Mouse (Mus musculus): ENCODE measurements around the gene Gm11032.
A peak's percentile ranks its signal among the peaks of the same experiment; 100 is the strongest.
"Not testable (repeated sequence)": the region's sequence is repeated elsewhere in the genome, so short reads cannot be mapped to it uniquely, and the experiment has no call there.

The Gm11032 gene

DNA sequence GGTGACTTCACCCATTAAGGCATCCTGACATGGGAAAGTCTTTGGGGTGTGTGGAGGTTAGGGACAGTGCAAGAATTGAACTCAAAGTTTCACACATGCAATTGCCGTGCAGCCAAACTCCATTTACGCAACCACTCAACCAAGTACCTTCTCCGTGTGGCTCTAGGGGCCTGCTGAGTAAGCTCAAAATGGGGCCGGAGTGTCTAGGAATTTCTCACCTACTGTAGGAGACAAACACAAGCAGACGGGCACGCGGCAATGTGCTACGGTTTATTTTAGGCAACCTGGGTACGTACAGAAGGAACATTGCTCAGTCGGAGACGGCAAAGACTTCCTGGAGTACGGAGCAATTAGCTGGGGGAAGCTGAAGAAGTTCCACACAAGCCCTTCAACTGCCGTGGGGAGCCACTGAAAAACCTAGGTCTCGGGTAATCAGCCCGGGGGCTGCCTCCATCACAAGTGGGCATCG, at the start of gene Gm11032:
Gene Gm11032 (plus strand): TSS at position 51 of the 469 bp plus-strand sequence.
- no peak for DNase-seq (ENCODE audit: low read depth, low spot score)

DNA sequence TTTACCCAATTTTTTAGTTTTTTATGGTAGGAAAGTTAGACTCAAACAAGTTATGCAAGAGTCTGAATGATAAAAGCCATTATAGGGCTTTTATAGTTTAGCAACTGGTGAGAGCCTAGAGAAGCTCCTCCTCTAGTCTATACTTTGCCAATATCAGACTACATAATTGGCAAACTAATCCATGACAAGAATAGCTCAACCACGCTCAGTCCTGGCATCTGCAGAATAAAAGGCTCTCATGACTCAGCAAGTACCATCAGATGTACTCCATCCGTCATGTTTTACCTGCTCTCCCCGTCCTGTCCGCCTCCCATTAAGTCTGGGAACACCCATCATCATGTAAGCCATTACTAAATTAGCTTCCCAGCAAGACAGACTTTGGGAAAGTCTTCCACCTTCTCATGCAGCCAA, 48.4 kb upstream of the Gm11032 start:
- no peak for DNase-seq (ENCODE audit: low read depth, low spot score)

GRCm38 (mm10) chr11:4576090-4576732, 43.7 kb upstream of the Gm11032 start:
- DNase-seq (ENCODE audit: low read depth, low spot score), result not testable (repeated sequence)

- DNase-seq (ENCODE audit: low read depth, low spot score), result no peak
Measured at GRCm38 (mm10) chr11:4577079-4577478, 42.8 kb upstream of the Gm11032 start.

GRCm38 (mm10) chr11:4578682-4579081, 41.2 kb upstream of the Gm11032 start:
- DNase-seq (ENCODE audit: low read depth, low spot score), result no peak

GRCm38 (mm10) chr11:4591811-4592210, 28.1 kb upstream of the Gm11032 start:
- DNase-seq (ENCODE audit: low read depth, low spot score), result no peak

DNA sequence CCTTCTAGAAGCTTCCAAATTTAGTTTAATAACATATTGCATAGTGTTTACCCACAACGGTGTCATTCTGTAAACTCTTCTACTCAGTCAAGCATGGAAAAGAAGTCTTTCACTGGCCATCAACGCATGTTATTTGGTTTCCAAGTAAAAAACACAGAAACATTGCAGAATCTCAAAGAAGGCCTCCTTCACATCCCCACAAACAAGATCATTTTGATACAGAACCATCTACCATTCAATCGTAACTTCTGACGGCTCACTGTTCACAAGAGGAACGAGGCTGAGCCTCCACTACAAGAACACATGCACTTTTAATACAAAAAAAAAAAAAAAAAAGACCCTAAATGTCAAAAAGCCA, 26.4 kb upstream of the Gm11032 start:
- no peak for DNase-seq (ENCODE audit: low read depth, low spot score)

DNA sequence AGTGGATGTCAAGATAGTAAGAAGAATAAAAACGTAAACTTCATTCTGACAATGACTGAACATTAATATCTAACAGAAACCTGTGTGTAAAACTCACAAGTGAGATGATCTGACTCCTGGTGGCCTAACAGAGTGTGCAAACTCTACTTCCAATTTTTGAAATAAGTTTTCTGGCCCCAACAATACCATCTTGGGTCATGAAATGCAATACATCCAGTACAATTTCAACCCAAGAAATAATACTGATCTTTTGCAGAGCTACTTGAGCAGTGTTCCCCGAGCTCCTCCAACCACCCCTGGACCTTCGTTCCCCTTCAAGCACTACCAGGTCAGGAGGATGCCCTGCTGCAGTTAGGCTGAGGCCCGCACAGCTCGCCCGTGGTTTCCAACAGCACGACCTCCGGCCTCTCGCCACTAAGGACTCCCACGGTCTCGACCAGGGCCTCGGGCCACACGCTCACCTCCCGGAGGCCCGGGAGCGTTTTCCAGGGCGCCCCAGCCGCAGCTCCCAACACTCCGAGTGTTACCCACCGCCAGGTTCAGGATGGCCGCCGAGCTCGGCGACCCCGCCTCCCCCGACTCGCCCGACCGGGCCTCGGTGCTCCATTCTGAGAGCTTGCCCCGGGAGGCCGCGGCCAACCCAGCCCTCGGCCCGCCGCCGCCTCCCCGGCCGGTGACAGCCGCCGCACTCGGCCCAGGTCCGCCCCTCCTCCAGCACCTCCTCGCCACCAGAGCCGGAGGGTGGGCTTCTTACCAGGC, 25.8 kb upstream of the Gm11032 start:
- no peak for DNase-seq (ENCODE audit: low read depth, low spot score)

DNA sequence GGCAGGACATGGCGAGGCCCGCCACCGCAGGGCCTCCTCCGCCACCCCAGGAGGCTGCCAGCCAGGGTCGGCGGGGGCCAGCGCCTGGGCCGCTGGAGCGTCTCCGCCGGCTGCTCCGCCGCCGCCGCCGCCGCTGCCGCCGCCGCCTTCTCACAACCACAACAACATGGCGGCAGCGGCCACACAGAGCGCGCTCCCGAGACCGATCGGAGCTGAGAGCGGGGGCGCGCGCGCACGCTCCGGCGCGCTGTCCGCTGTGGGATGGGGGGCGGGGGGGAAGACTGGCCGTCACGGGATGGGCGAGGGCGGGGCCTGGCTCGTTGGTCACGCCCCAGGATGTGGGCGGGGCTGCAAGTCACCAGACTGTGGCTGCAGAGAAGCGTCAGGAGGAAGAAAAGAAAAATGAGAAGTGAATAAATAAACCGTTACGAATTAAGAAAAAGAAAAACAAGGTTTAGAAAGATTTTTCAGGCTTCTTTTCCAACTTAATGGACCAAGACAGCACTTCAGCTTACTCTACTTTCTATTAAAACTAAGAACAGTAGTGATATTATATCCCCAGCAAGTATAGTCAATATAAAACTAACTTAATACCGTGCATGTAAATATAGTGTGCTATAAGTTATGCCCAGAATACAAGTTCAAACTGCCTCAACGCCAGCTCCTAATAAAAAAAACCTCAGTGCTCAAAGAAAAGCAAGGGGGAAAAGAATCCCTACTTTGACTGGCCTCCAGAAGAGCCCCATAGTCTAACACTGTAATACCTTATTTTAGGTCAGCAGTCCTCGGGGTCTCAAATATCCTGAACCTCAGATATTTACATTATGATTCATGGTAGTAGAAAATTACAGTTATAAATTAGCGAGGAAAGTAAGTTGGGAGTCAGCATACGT, 25.0 kb upstream of the Gm11032 start, which contains the start of gene Mtmr3:
Gene Mtmr3 (minus strand): TSS at position 256 of the 893 bp plus-strand sequence.
- DNase-seq (ENCODE audit: low read depth, low spot score), result peak; percentile 98

GRCm38 (mm10) chr11:4598411-4598810, 21.5 kb upstream of the Gm11032 start:
- DNase-seq (ENCODE audit: low read depth, low spot score), result no peak

GRCm38 (mm10) chr11:4599916-4600315, 20.0 kb upstream of the Gm11032 start:
- no peak for DNase-seq (ENCODE audit: low read depth, low spot score)

DNA sequence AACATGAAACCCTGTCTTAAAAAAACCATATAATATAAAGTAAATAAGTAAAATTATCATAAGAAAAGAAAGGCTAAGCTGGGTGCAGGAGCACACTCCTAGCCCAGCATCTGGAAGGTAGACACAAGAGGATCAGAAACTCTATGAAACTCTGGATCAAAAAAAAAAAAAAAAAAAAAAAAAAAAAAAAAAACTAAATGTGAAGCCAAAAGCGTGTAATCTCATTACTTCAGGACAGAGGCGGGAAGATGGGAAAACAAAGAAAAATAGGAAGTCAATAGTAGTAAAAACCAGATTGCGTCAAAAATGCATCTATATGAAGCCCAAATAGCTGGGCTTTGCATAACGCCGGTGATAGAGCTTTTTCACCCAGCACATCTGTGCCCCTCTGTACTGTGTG, 18.0 kb upstream of the Gm11032 start:
- no peak for DNase-seq (ENCODE audit: low read depth, low spot score)

DNA sequence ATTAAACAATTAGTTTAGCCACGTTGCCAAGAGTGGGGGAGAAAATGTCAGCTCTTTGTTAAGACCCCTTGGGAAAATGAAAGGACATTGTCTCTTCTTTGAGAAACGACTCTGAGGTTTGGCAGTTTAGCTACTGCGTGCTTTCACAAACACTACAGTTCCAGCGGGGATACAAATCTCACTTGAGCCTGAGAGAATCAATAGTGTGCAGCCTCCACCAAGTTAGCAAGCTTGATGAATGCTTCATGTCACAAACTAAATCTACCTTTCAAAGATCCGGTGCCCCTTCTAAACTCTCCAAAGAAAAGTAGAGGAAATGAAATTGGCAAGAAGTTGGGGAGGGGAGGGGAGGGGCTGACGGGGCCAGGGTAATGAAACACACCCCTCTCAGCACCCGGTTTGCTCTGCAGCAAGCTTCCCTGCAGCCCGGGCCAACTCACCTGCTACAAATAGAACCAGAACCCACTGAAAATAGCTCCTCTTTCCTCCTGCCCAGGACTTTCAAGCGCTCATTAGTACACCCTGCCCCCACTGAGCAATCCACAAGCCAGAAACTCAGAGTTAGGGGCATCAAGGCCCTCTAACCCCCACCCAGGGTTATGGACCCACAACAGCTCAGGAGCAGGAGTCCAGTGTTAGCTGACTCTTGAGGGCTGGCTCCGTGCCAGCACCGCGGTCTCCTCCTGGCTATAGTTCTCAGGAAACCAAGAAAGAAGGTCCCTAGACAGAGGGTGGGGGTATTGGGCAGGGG, 17.0 kb upstream of the Gm11032 start:
- DNase-seq (ENCODE audit: low read depth, low spot score), result no peak

- DNase-seq (ENCODE audit: low read depth, low spot score), result no peak
Measured at GRCm38 (mm10) chr11:4604441-4604840, 15.4 kb upstream of the Gm11032 start.

- DNase-seq (ENCODE audit: low read depth, low spot score), result no peak
Measured at GRCm38 (mm10) chr11:4605414-4605813, 14.5 kb upstream of the Gm11032 start.

DNA sequence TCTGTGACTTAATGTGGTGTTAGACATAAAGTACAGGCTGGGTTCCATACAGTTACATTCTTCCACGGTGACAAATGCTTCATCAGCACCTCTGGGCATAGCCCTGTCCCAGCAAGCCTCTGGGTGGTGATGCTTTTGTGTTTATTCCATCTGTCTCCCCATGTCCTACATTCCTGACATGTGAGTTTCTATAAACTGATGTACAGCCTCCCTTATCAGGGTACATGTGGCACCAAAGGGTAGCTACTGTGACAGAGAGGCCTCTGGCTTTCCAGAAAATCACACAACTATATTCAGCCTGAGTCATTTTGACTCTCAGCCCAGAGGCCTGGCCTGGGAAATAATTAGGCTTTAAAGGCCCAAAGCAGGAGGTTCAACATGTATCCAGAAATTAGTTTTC, 13.3 kb upstream of the Gm11032 start:
- no peak for DNase-seq (ENCODE audit: low read depth, low spot score)

DNA sequence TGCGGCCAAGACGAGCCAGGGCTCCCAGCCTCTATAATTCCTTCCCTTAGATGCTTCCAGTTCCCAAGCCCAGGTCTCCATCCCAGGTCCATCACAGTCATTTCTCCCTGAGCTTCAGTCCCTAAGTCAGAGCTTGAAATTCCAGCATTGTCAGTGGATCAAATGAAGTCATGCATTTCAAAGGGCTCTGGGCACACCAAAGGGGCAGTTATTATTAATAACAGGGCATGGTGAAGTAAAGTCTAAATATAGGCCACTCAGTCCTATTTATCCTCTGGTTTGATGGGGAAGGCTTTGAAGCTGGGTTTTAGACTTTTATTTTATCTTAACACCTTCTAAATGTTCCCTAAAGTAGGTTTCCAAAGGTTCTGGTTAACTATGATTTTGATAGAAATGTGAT, 8.0 kb upstream of the Gm11032 start:
- no peak for DNase-seq (ENCODE audit: low read depth, low spot score)

DNA sequence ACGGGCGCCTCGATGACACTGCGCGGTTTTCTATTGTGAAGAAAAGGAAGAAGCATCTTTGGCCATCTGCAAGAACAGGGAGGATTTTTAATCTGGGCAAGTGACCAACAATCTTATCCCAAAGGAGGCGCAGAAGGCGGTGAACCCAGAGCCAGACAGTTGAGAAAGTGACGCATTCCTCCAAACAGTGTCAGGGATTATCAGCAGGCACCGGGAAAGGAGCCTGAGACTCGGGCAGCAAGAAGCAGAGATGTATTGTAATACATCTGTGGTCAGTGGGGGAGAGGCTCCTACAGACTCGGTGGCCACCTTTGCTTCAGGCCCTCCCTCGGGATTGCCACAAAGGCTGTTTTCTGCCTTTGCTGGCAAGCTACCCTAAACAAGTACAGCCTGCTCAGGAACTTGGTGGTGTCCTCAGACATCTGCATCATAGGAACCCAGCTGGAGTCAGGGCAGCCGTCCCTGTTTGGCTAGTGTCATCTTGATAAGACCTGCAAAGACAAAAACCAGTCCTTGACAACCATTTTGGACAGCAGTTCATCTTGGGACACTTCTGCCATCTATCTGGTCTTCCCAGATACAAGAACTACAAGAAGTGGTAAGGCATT, 738 bp downstream of the Gm11032 start:
- DNase-seq (ENCODE audit: low read depth, low spot score), result no peak

DNA sequence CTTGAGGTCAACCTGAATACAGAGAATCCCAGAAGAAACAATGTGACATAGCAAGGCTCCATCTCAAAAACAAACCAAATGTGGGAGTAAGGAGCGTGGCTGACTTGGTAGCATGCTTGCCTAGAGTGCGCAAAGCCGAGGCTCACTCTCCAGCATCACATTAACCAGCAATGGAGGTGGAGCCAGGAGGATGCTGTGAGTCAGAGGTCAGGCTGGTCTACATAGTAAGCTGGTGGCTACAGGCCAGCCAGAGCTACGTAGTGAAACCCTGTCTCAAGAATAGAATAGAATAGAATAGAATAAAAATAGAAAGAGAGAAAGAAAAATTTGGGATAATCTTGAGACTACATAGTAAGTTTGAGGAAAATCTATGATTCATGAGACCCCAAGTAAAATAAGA, 2.0 kb downstream of the Gm11032 start:
- DNase-seq (ENCODE audit: low read depth, low spot score), result no peak

- DNase-seq (ENCODE audit: low read depth, low spot score), result no peak
Measured at GRCm38 (mm10) chr11:4622442-4622986, 2.6 kb downstream of the Gm11032 start.

- DNase-seq (ENCODE audit: low read depth, low spot score), result no peak
Measured at GRCm38 (mm10) chr11:4622997-4623396, 3.1 kb downstream of the Gm11032 start.
